Mouse (Mus musculus): ENCODE results near the gene 2810459M11Rik.

Gene 2810459M11Rik

GRCm38 (mm10) chr1:86053198-86053921, 7.7 kb downstream of the 2810459M11Rik start:
- DNase-seq (ENCODE audit: low read depth) = no peak

DNA sequence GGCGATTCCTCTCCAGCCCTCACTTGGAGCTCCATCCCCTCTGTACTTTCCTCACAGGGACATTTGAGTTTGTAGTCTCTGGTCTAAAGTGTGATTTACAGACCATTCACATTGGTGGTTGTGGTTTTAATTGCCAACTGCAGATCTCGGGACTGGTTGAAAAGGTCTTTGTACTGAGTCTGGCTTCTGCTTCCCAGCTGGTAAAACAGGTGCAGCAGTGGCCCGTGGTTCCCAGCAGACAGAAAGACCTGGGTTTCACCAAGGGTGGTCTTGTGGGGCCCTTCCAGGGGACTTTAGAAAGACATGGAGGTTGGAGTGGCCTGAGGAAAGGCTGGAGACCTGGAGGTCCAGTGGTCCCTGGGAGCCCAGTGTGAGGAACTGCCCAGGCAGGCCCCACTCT, 9.3 kb downstream of the 2810459M11Rik start:
- no peak for DNase-seq (ENCODE audit: low read depth)

DNA sequence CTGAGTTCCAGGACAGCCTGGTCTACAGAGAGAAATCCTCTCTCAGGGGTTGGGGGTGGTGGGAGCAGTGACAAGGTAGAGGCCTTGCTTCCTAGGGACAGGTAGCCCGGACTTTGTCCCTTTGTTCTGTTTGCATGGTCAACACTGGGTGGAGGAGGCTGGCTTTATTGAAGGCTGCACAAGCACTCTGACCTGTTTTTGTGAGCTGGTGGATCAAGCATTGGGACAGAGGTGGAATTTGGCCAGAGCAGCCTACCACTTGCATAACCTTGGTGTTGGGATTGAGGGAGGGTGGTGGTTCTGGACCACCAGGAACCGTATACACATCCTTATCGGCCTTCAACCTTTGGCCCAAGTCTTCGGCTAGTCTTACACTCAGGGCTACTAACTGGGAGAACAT, 10.6 kb downstream of the 2810459M11Rik start:
- no peak for DNase-seq (ENCODE audit: low read depth)

DNA sequence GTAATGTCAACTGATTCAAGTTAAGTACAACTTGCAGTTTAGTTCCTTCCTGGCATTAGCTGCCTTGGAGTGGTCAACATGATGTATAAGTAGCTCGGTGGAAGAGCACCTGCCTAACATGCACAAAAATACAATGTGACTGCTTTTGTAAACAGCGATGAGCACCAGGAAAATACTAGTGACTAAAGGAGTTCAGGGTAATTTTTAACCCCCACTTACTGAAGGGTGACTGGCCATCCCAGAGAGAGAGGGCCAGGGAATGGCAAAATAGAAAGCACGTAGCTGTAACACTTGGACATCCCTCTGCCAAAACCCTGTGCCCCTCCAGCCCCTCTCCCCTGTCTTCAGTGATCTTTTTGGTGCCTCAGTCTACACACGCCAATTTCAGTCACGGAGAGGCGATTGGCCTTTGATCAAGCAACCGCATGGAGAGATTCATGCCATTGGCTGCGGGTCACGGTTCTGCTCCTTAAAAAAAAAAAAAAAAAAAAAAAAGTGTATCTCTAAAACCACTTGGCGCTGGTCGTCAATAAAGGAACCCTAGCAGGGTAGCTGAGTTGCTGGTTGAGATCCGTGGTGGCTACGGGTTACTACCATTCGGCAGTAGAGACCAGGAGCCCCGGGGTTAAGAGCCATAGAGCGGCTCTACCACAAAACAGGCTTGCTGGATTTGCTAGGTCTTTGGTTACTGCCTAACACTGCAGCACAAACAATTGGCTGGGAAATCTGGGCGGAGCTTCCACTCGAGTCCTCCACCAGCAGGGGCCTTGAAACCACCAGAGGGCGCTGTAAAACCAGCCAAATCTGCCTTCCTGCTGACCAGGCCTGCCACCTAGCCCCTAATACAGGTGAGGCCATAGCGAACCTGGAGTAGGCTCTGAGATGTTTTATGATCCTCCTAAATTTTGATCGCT, 13.4 kb downstream of the 2810459M11Rik start:
- peak; percentile 95 for DNase-seq (ENCODE audit: low read depth)

DNA sequence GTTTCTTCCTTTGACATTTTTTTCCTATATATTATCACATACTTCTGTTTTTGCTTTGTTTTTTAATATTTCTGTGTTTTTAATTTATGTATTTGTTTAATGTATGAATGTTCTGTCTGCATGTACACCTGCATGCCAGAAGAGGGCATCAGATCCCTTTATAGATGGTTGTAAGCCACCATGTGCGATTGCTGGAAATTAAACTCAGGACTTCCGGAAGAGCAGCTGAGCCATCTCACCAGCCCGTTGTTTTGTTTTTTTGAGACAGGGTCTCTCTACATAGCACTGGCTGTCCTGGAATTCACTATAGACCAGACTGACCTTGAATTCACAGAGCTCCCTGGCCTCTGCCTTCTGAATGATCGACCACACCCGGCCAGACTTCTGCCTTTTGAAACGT, 16.9 kb downstream of the 2810459M11Rik start:
- DNase-seq (ENCODE audit: low read depth) = peak; percentile 19

DNA sequence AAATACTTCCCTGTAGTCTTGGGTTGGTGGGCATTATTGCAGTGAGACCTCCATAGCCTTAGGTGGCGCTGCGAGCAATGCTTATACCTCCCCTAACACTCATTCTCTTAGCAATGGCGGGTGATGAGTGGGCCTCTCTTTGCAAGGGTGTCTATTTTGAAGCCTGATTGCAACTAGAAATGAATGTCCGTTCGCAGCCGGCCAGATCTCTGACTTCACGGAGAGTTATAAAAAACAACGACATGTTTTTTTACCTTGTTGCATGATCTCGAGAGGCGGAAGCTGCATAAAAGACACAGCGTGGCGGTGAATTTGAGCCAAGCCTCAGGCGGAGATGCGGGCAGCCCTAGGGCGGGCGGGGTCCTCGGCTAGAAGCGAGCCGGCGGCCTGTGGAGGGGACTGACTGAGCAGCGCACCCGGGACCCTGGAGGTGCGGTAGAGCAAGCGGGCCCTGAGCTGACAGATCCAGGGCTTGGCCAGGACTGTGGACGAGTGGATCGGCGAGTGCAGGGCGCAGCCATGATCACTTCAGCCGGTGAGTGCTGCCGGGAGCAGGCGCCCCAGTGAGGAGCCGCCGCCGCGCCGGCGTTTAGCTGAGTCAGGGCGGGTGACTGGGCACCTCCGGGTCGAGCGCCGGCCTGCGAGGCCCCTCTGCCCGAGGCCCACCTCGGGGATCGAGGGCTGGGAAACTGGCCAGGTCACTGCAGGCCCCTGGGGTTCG, 18.8 kb downstream of the 2810459M11Rik start, which contains the start of gene Psmd1:
TSS of gene Psmd1 (plus strand) at position 117 of the 721 bp plus-strand sequence.
- DNase-seq (ENCODE audit: low read depth) = peak; percentile 97

DNA sequence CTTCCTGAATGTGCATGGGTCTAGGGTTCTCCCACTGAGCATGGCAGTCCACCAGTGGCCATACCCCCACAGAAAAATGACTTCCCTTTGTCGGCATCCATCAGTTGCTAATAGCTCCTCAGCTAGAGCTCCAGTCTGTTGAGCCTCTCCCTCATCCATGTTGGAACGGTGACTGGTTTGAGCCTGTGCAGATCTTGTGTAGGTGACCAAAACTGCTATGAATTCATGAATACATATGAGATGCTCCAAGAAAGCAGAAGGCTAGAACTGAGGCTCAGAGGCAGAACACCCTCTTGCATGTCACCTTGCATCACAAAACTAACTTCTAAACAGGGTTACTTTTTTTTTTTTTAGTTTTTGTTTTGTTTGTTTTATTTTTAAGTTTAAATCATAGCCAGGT, 30.9 kb downstream of the 2810459M11Rik start:
- DNase-seq (ENCODE audit: low read depth) = no peak

DNA sequence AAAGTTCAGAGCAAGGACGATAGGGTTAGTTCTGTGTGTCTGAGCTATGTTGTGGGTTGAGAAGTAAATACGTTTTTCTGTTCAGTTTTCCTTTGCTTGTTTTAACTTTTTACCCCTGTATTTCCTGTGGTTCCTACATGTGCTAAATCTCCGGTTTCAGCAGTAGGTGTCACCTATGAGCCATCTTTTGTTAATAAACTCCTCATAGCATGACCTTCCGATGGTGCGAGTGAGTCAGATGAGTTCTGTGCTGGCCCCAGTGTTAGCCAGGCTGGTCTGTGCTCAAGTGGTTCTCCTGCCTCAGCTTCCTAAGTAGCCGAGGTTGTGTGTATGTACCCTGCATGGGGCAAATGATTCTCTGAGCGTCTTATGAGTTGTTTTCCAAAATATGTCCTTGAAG, 48.8 kb downstream of the 2810459M11Rik start:
- DNase-seq (ENCODE audit: low read depth) = no peak

DNA sequence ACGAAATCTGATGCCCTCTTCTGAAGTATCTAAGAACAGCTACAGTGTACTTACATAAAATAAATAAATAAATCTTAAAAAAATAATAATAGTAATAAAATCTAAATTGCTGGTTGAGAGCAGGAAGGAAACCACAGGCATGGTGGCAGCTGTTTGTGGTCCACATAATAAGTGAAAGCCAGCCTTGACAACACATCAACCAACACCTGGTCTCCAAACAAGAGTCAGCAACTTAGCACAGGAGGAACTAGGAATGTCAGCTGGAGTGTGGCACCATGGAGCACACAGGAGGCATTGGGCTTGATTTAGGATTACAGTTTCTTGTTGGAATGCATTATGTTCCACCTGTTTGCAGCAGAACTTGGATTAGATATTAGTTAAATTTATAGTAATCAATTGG, 59.4 kb downstream of the 2810459M11Rik start:
- no peak for DNase-seq (ENCODE audit: low read depth)
